In genomic region chr7:131551931-131552741, GRCm38 (mm10) we compare ENCODE assay signal across 22 mouse cellular contexts. TPM values are rescaled to one million over a fixed set of nuclear protein-coding genes. Genes with fewer than 3 reads are reported as not detected.
DNase-seq lines count a peak whose midpoint lies in the region; ATAC-seq lines count a peak whose summit lies in the region.
"Had no signal": no experiment of that assay in that cellular context is flagged by ENCODE, and none has a peak within 500 bp of the region (broad histone marks: within the 10 kb centered on the region; RNA-seq: fewer than 3 reads in every experiment).

No protein-coding gene starts in this region.

- peaks cover 100% of the 10 kb centered on the region for H3K27me3 ChIP-seq in megakaryocyte, embryonic 14.5 days (replicated peaks)

- peak overlapping the region; percentile 50 for H3K4me3 ChIP-seq in megakaryocyte, embryonic 14.5 days (replicated peaks)
- H3K4me3 ChIP-seq: forebrain, embryonic 12.5 days; heart, embryonic 13.5 days; kidney, embryonic 15.5 days; layer of hippocampus, adult 2 months had no signal

- no peak for ATAC-seq in megakaryocyte, adult 5-6 weeks (ENCODE audit: poor library complexity, severe bottlenecking)

- peak; percentile 58 for DNase-seq in embryo, embryonic 10 days (ENCODE audit: low spot score)
- no peak for DNase-seq in embryo, embryonic 9.5 days (ENCODE audit: extremely low spot score)
- DNase-seq in MN1 (ENCODE audit: low spot score) = peak; percentile 50
- DNase-seq in mesoderm, embryonic 11.5 days (ENCODE audit: low read depth, low spot score) = peak; percentile 39
- no peak for DNase-seq in layer of hippocampus, postnatal 14 days (ENCODE audit: low spot score in 2 of 2)
- DNase-seq in ovary, postnatal 14 days (ENCODE audit: low spot score) = no peak
- DNase-seq: adrenal gland, postnatal 25 days; cerebellum, adult 9-10 months; heart, postnatal 4 days; liver; lung, adult 18-20 months; lung, postnatal 36 days; thymus, postnatal 4 days had no signal

- peaks cover 6% of the 10 kb centered on the region; the same call in 1 of the 2 replicates for H3K9me3 ChIP-seq in megakaryocyte, embryonic 14.5 days
- H3K9me3 ChIP-seq: forebrain, embryonic 12.5 days; heart, embryonic 13.5 days; kidney, embryonic 15.5 days had no signal

- H3K36me3 ChIP-seq in megakaryocyte, embryonic 14.5 days (replicated peaks; ENCODE audit: low read length) = no peaks in the 10 kb centered on the region
- H3K36me3 ChIP-seq: forebrain, embryonic 12.5 days; heart, embryonic 13.5 days; kidney, embryonic 15.5 days had no signal

- H3K4me1 ChIP-seq in megakaryocyte, embryonic 14.5 days = peaks cover 69% of the 10 kb centered on the region

RNA-seq across cellular contexts. Expression of gene Hmx2, which starts 3.6 kb away (rescaled TPM):
- polyA plus RNA-seq in megakaryocyte, embryonic 14.5 days (2012; ENCODE audit: insufficient read depth, low replicate concordance) = 0.19 TPM in 1 of 2 replicates, not detected in the other
- 0.18 TPM in 1 of 2 replicates, not detected in the other for total RNA-seq in megakaryocyte, adult 5-6 weeks (2015)
- 0.33 TPM in 1 of 2 replicates, not detected in the other for total RNA-seq in megakaryocyte, adult 5-6 weeks (2017)
- total RNA-seq in layer of hippocampus, postnatal 14 days (2021) = not detected
- total RNA-seq: adrenal gland, postnatal 25 days; heart, postnatal 4 days; layer of hippocampus, adult 2 months; monocyte, adult 5-6 weeks had no signal
- polyA plus RNA-seq: gonadal fat pad, adult 2 months; heart, embryonic 13.5 days had no signal

RNA-seq across cellular contexts. Expression of gene Bub3, which starts 7.9 kb away (rescaled TPM):
- polyA plus RNA-seq in megakaryocyte, embryonic 14.5 days (2012; ENCODE audit: insufficient read depth, low replicate concordance) = 3.4 and 51.6 TPM in 2 replicates
- total RNA-seq in megakaryocyte, adult 5-6 weeks (2015) = 151 and 167 TPM in 2 replicates
- total RNA-seq in megakaryocyte, adult 5-6 weeks (2017) = 89.6 and 91.0 TPM in 2 replicates
- 10 to 100 TPM; 52.9 to 56.1 TPM for total RNA-seq in layer of hippocampus, postnatal 14 days (2021)

RNA-seq across cellular contexts. Expression of gene Hmx3, which starts 9.5 kb away (rescaled TPM):
- not detected in 2 replicates for polyA plus RNA-seq in megakaryocyte, embryonic 14.5 days (2012; ENCODE audit: insufficient read depth, low replicate concordance)
- total RNA-seq in megakaryocyte, adult 5-6 weeks (2015) = not detected in 2 replicates
- not detected in 2 replicates for total RNA-seq in megakaryocyte, adult 5-6 weeks (2017)
- not detected for total RNA-seq in layer of hippocampus, postnatal 14 days (2021)
- total RNA-seq: adrenal gland, postnatal 25 days; ES-E14; heart, postnatal 4 days; layer of hippocampus, adult 2 months; monocyte, adult 5-6 weeks had no signal
- polyA plus RNA-seq: gonadal fat pad, adult 2 months; heart, embryonic 13.5 days; kidney, embryonic 15.5 days had no signal

Comparison
In these comparisons a context has a peak if more than half of its experiments do, and no peak if none do; other contexts are left out.
1. DNase-seq: peak in embryo, embryonic 10 days (single experiment), MN1 (single experiment) and mesoderm, embryonic 11.5 days (single experiment); none in embryo, embryonic 9.5 days (single experiment), layer of hippocampus, postnatal 14 days (0 of 2) and ovary, postnatal 14 days (single experiment).